Mouse (Mus musculus) midbrain, embryonic 13.5 days (tissue): ENCODE results near the gene Obscn. TPM values are rescaled to one million over a fixed set of nuclear protein-coding genes. Genes with fewer than 3 reads are reported as not detected.

Experiments
- ATAC-seq: fragments of 200-750 bp; cut with Nextera tagmentation; 2 replicates; pipeline ENCODE4 v1.8.0; 2017; ENCODE audit warnings: mild to moderate bottlenecking, moderate TSS enrichment, moderate library complexity
- H3K27ac ChIP-seq: fragments of 300-500 bp; sonication (generic); 2 replicates; pipeline ENCODE4 v1.5.1; 2015; ENCODE audit warnings: inconsistent platforms, mild to moderate bottlenecking, moderate library complexity
- H3K27me3 ChIP-seq: fragments of 300-500 bp; sonication (generic); 2 replicates; pipeline ENCODE4 v1.6.1; 2015; ENCODE audit warnings: mild to moderate bottlenecking, inconsistent platforms
- H3K36me3 ChIP-seq: fragments of 300-500 bp; sonication (generic); 2 replicates; pipeline ENCODE4 v1.6.1; 2015; ENCODE audit warnings: mild to moderate bottlenecking, inconsistent platforms
- H3K4me1 ChIP-seq: fragments of 300-500 bp; sonication (generic); replicated peaks from 2 replicates; pipeline ENCODE4 v1.6.1; 2015; ENCODE audit warnings: inconsistent platforms
- H3K4me2 ChIP-seq: fragments of 300-500 bp; sonication (generic); replicated peaks from 2 replicates; pipeline ENCODE4 v1.6.1; 2015; ENCODE audit warnings: moderate library complexity, mild to moderate bottlenecking, inconsistent platforms
- H3K4me3 ChIP-seq: fragments of 300-500 bp; sonication (generic); replicated peaks from 2 replicates; pipeline ENCODE4 v1.5.1; 2015; ENCODE audit warnings: mild to moderate bottlenecking, inconsistent platforms
- H3K9ac ChIP-seq: fragments of 300-500 bp; sonication (generic); replicated peaks from 2 replicates; pipeline ENCODE4 v1.6.1; 2015; ENCODE audit warnings: mild to moderate bottlenecking, inconsistent platforms
- H3K9me3 ChIP-seq: fragments of 300-500 bp; sonication (generic); 2 replicates; pipeline ENCODE4 v1.6.1; 2016; ENCODE audit warnings: mild to moderate bottlenecking, inconsistent platforms
- WGBS: fragments of 180-500 bp; shearing (Covaris S2); methylation state at CpG from one replicate; pipeline ENCODE4 v1.1.7; 2015; 5-methylcytosine and 5-hydroxymethylcytosine counted together
- polyA plus RNA-seq: library from polyadenylated mRNA; unstranded; fragments of >200 nt; fragmentation: Nextera tagmentation; extraction: Ambion mirVana; gene quantifications from 2 replicates; pipeline ENCODE4 v1.2.1, GENCODE M21; 2015

Gene Obscn
- polyA plus RNA-seq, 1 experiment from 2014 or later: 0.08 TPM

DNA sequence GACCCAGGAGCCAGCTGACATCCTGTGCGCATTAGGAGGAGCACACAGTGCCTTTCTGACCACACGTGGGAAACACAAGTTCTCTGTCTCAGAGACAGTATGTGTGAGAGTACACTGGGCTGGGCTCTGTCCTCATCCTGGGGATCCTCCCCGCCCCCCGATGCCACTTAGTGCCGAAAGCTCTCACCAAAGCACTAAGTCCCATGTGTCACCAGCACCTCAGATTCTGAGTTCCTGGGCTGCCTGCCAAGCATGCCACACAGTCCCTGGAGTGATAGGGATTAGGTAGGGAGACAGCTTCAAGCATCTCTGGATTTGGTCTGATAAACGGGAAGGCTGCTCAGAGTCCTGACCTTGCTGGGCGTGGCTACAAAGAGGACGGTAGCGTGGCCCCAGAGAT lies 145.4 kb downstream of the Obscn start:
- Histone ChIP-seq H3K36me3 (peaks cover 57% of the 10 kb centered on the region), H3K9me3 (no peaks in the 10 kb centered on the region), H3K9ac (no peak overlapping the region), H3K27me3 (peaks cover 23% of the 10 kb centered on the region), H3K4me1 (peaks cover 10% of the 10 kb centered on the region), H3K27ac (no peak overlapping the region), H3K4me3 (no peak overlapping the region), H3K4me2 (no peak overlapping the region)
- no peak for ATAC-seq
- 89% methylated on average over 9 of the region's 9 CpGs for WGBS

DNA sequence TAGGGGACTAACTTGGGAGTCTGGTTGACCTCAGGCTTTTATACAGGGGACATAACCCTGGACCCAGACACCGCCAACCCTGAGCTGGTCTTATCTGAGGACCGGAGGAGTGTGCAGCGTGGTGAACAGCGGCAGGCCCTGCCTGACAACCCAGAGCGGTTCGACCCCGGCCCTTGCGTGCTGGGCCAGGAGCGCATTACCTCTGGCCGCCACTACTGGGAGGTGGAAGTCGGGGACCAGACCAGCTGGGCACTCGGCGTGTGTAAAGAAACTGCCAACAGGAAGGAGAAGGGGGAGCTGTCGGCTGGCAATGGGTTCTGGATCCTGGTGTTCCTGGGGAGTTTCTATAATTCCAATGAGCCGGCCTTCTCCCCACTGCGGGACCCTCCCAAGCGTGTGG lies 146.1 kb downstream of the Obscn start:
- Histone ChIP-seq H3K36me3 (peaks cover 63% of the 10 kb centered on the region), H3K9me3 (no peaks in the 10 kb centered on the region), H3K27me3 (peaks cover 16% of the 10 kb centered on the region), H3K4me2 (no peak overlapping the region), H3K4me3 (no peak overlapping the region), H3K4me1 (peaks cover 10% of the 10 kb centered on the region), H3K27ac (no peak overlapping the region), H3K9ac (no peak overlapping the region)
- no peak for ATAC-seq
- 91% methylated on average over 17 of the region's 17 CpGs for WGBS

DNA sequence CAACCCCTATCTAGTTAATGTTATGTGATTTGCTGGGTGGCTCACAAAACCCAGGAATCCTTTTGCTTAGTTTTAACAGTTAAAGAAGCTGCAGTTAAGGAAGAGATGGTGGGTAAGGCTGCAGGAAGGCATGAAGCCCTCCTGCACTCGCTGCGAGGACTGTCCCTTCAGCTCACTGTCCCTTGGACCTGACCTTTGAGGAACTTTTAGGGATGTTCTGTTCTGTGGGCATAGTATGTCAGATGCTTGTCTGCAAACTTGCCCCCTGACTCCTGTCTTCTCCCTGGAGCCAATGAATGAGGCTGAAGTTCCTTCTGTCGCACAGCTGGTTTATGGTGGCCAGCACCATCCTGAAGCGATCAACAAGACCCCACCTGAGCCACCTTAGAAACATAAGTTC lies 147.0 kb downstream of the Obscn start:
- H3K36me3 ChIP-seq: peaks cover 73% of the 10 kb centered on the region
- H3K27me3 ChIP-seq: peaks cover 10% of the 10 kb centered on the region; the same call in 1 of the 2 replicates
- WGBS: 96% methylated on average over 4 of the region's 4 CpGs
- H3K27ac ChIP-seq: no peak overlapping the region
- no peak overlapping the region for H3K4me3 ChIP-seq
- H3K4me2 ChIP-seq: no peak overlapping the region
- no peak for ATAC-seq
- no peaks in the 10 kb centered on the region for H3K9me3 ChIP-seq
- no peak overlapping the region for H3K9ac ChIP-seq
- H3K4me1 ChIP-seq: peaks cover 1% of the 10 kb centered on the region; the same call in 1 of the 2 replicates

DNA sequence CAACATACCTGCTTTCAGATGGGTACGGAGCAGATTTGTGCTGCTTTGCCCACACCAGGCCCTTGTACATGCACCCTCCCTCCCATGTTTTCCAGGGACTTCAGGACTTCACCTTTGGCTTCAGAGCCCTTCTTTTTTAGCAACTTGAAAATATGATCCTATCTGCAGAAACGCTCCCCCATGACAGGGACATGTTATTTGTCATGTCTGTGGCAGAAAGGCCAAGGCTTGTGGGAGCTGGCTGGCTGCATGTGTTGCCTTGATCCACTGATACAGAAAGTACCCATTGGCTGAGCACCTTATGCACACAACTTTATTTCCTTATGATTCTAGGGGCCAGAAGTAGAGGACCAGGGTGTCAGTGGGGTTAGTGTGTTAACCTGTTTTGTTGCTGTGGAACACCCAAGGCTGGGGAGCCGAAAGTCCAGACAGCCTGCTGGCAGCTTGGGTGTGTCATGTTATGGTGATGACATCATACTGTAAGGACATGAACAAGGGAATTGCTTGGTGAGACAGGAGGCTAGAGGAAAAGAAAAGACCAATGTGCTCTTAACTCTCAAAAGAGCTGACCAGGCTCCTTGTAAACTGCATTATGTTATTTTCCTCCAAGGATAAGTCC lies 150.8 kb downstream of the Obscn start:
- Histone ChIP-seq H3K27ac (no peak overlapping the region), H3K27me3 (no peaks in the 10 kb centered on the region), H3K4me3 (no peak overlapping the region), H3K9ac (no peak overlapping the region), H3K4me1 (peaks cover 14% of the 10 kb centered on the region), H3K4me2 (no peak overlapping the region), H3K9me3 (no peaks in the 10 kb centered on the region), H3K36me3 (peaks cover 82% of the 10 kb centered on the region)
- no peak for ATAC-seq
- 94% methylated on average over 3 of the region's 3 CpGs for WGBS

DNA sequence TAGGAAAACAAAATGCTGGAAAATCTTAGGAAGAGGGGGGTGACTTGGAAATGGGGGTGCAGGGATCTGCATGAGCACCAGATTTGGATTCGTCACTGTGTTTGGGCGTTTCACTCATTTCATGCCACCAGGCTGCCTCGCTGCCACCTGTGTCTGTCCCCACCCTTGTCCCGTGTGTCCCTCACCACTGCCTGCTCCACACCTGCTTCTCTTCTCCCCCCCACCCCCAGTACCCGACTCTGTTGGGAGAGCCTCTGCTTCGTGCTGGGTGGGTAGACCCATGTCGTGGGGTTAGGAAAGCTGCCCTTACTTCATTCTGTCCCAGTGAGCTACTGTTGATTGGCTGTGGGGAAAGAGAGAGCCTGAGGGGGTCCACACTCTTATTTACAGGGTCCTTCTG lies 151.5 kb downstream of the Obscn start:
- peaks cover 75% of the 10 kb centered on the region for H3K36me3 ChIP-seq
- H3K4me1 ChIP-seq: peaks cover 22% of the 10 kb centered on the region
- no peak overlapping the region for H3K4me2 ChIP-seq
- H3K27me3 ChIP-seq: no peaks in the 10 kb centered on the region
- H3K4me3 ChIP-seq: no peak overlapping the region
- no peak for ATAC-seq
- H3K27ac ChIP-seq: no peak overlapping the region
- H3K9ac ChIP-seq: no peak overlapping the region
- H3K9me3 ChIP-seq: no peaks in the 10 kb centered on the region
- 93% methylated on average over 7 of the region's 7 CpGs for WGBS

DNA sequence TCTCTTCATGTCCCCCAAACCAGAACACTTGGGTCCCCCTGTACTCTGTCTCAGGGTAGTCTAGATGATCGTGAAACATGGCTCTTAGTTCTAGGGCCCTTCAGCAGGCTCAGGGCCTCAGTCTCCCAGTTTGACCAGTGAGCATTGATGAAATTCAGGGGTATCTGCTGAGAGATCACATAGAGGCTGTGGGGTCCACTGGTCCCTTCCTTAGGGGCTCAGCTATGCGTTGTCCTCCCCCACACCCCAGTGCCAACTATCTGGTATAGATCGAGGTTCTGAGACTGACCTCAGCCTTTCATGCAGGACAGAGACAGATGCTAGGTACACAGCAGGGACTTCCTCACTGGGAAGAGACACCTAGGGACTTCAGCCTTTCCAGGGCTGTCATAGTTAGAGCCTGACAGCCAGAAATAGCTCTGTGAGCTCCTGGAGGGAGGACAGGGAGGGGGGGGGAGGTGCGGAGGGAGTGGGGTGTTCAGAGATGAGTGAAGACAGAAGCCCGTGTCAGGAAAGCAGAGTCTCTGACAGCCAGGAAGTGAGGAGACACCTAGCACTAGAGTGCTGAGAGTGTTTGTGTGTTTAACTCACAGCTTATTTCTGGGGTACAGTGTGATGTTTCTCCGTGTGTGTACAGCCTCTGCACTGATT lies 152.4 kb downstream of the Obscn start:
- H3K4me3 ChIP-seq: no peak overlapping the region
- no peak overlapping the region for H3K9ac ChIP-seq
- peaks cover 66% of the 10 kb centered on the region for H3K36me3 ChIP-seq
- no peak overlapping the region for H3K4me2 ChIP-seq
- H3K9me3 ChIP-seq: no peaks in the 10 kb centered on the region
- H3K27me3 ChIP-seq: no peaks in the 10 kb centered on the region
- peaks cover 30% of the 10 kb centered on the region for H3K4me1 ChIP-seq
- WGBS: 88% methylated on average over 6 of the region's 6 CpGs
- no peak overlapping the region for H3K27ac ChIP-seq
- ATAC-seq: no peak

DNA sequence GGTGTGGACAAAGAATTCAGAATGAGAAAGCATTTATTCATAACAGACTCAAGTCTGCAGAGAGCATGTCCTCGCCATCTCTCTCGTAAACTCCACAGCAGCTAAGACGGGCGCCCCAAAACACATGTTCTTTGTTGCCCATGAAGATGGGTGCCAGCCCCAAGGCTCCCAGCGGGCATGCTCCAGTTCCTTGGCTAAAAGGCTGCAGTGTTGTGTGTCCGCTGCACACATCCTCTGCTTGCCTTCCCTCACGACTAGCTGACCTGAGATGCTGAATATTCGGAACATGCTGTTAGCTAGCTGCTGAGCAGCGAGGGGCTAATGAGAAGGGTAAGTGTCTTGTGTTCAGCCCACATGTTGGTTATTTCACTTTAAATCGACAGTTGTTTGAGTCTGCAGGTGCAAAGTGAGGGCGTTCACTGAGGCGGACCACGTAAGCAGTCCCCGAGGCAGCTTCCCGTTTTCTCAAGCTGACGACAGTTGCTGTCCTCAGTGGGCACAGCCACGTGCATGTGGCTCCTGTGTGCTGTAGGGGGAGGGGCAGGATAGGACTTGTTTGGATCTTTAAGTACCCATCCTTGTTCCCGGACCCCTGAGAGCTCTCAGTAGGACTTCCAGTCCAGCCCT lies 153.6 kb downstream of the Obscn start:
- ATAC-seq: no peak
- H3K9ac ChIP-seq: no peak overlapping the region
- H3K36me3 ChIP-seq: peaks cover 54% of the 10 kb centered on the region
- no peak overlapping the region for H3K4me3 ChIP-seq
- no peak overlapping the region for H3K27ac ChIP-seq
- peaks cover 36% of the 10 kb centered on the region for H3K4me1 ChIP-seq
- 91% methylated on average over 18 of the region's 18 CpGs for WGBS
- no peak overlapping the region for H3K4me2 ChIP-seq
- H3K27me3 ChIP-seq: no peaks in the 10 kb centered on the region
- no peaks in the 10 kb centered on the region for H3K9me3 ChIP-seq

DNA sequence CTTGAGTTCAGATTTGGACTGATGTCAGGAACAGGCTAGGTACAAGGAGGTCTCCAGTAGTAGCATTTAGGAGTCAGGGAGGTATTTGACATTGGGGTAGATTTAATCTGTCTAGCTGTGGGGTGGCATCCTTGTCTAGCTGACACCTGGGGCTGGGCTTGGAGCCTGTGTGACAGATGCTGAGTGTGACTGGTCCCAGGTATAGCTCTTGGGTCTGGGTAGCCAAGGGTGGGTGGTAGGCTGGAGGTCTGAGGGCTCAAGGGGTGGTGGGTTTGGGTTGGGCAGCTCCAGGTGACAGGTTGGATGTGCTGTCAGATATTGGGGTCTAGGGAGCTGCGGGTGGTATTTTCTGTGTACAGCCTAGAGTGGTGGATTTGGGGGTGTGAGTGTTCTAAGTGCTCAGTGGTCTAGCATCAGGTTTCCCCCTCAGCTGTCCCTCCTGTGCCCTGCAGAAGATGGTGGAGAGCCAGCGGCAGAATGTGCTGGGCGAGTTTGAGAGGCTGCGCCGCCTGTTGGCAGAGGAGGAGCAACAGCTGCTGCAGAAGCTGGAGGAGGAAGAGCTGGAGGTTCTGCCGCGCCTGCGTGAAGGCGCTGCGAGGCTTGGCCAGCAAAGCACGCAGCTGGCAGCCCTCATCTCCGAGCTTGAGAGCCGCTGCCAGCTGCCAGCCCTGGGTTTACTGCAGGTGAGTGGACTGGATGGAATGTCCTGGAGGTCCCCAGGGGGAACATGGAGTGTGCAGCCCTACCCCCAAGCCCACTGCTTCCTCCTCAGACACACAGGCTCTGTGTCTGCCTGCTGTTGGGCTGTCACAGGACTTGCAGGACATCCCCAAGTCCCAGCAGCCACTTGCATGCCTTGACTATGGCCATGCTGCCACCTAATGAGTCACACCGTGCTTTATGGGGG lies 154.4 kb downstream of the Obscn start:
- Histone ChIP-seq H3K36me3 (peaks cover 46% of the 10 kb centered on the region), H3K4me3 (no peak overlapping the region), H3K4me1 (peaks cover 41% of the 10 kb centered on the region), H3K9ac (0 out of 2 replicates have a peak overlapping the region, but pooled peaks have one; percentile 3), H3K27ac (no peak overlapping the region), H3K9me3 (no peaks in the 10 kb centered on the region), H3K4me2 (no peak overlapping the region), H3K27me3 (no peaks in the 10 kb centered on the region)
- WGBS: 46% methylated on average over 14 of the region's 14 CpGs
- no peak for ATAC-seq

DNA sequence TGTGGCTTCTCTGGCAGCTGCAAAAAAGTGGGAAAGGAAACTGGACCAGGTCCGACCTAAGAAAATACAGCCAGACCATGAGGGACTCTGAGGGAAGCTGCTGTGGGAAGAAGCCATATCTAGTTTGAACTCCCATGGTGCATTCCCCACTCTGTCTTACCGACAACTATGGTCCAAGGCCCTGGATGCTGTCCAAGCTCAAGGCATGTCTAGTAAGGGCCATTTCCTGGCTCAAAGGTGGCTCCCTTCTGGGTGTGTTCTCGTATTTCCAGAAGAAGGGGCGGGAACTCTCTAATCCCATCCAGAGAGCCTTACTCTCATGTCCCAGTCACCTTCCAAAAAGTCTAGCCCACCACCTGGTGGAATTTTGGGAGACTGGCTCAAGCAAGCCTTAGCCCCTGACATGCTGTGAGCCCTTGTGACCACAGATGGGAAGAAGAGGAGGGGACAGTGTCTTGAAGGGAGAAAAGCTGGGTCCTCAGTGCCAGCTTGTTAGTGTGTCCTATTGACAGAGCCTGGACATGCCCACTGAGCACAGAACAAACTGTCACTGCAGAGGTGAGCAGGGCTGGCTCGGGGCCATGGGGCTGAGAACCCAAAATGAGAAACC lies 155.7 kb downstream of the Obscn start:
- Histone ChIP-seq H3K27me3 (no peaks in the 10 kb centered on the region), H3K4me2 (peak overlapping the region; percentile 100), H3K27ac (no peak overlapping the region), H3K9me3 (no peaks in the 10 kb centered on the region), H3K36me3 (peaks cover 33% of the 10 kb centered on the region), H3K4me3 (peak overlapping the region; percentile 99; the same call in 1 of the 2 replicates), H3K9ac (0 out of 2 replicates have a peak overlapping the region, but pooled peaks have one; percentile 25), H3K4me1 (peaks cover 50% of the 10 kb centered on the region)
- no peak for ATAC-seq
- 73% methylated on average over 5 of the region's 5 CpGs for WGBS

DNA sequence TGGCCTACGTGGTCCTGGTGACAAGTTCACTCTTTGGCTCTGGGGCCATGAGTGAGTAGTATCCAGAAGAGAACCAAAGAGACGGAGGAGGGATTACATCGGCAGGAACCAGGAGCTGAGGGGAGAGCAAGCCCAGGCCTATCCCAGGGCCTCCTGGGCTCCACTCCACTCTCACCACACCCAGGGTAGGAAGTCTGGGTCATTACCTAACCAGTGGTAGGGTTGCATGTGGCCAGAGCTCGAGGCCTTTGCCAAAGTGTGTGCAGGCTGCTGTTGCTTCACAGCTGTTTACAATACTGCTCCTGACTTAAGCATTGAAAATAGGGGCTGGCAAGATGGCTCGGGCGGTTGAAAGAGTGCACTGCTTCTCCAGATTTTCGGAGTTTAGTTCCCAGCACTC lies 156.5 kb downstream of the Obscn start:
- Histone ChIP-seq H3K36me3 (peaks cover 26% of the 10 kb centered on the region), H3K27ac (no peak overlapping the region), H3K4me1 (peaks cover 54% of the 10 kb centered on the region), H3K9ac (peak overlapping the region; percentile 97), H3K4me2 (peak overlapping the region; percentile 100), H3K27me3 (no peaks in the 10 kb centered on the region), H3K9me3 (no peaks in the 10 kb centered on the region), H3K4me3 (peak overlapping the region; percentile 99)
- ATAC-seq: no peak
- 83% methylated on average over 7 of the region's 7 CpGs for WGBS

DNA sequence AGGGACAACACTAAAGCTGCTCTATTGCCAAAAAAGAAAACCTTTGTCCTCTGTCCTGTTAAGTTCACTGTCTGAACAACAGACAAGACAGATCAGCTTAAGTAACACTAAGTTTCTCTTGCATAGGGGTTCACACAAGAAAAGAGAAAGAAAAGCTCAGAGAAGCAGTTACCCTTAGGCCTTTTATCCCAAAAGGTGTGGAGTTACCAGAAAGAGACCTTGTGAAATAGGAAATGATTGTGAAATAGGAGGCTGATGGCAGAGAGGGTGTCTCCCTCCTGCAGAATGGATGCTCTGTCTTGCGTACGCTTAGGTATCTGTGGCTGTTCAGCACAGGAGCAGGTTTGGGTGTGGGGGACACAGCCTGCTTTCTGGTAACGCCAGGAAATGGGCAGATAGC lies 157.0 kb downstream of the Obscn start:
- H3K27ac ChIP-seq: no peak overlapping the region
- peaks cover 58% of the 10 kb centered on the region for H3K4me1 ChIP-seq
- H3K9ac ChIP-seq: peak overlapping the region; percentile 97
- peaks cover 25% of the 10 kb centered on the region for H3K36me3 ChIP-seq
- H3K4me2 ChIP-seq: peak overlapping the region; percentile 100
- no peaks in the 10 kb centered on the region for H3K9me3 ChIP-seq
- peak overlapping the region; percentile 99 for H3K4me3 ChIP-seq
- 89% methylated on average over 3 of the region's 3 CpGs for WGBS
- H3K27me3 ChIP-seq: no peaks in the 10 kb centered on the region
- no peak for ATAC-seq
